ENCODE assay signal across 29 mouse cellular contexts in genomic region chr5:40877756-40878155, GRCm38 (mm10).
"Had no signal": no experiment of that assay in that cellular context is flagged by ENCODE, and none has a peak within 500 bp of the region (broad histone marks: within the 10 kb centered on the region; RNA-seq: fewer than 3 reads in every experiment).

No protein-coding gene starts in this region.

- H3K4me1 ChIP-seq: embryonic facial prominence, embryonic 10.5 days; embryonic facial prominence, embryonic 12.5 days; embryonic facial prominence, embryonic 13.5 days; embryonic facial prominence, embryonic 15.5 days; forebrain, embryonic 10.5 days; forebrain, embryonic 12.5 days; forebrain, embryonic 13.5 days; forebrain, embryonic 15.5 days had no signal

- DNase-seq: cerebellum, adult 2 months; cerebellum, adult 8-10 months; cerebellum, adult 9-10 months; cerebellum, adult 9-11 months; cerebellum, postnatal 10 days; cerebellum, postnatal 14 days; cerebellum, postnatal 25 days; cerebellum, postnatal 36 days; embryo, embryonic 11 days; forebrain, postnatal 0 days; gastrocnemius, adult 2 months; gastrocnemius, postnatal 10 days; gastrocnemius, postnatal 14 days; gastrocnemius, postnatal 25 days; gastrocnemius, postnatal 36 days; heart, adult 11 months; heart, adult 18-20 months; heart, adult 2 months had no signal

- H3K4me3 ChIP-seq: embryonic facial prominence, embryonic 10.5 days; embryonic facial prominence, embryonic 12.5 days; embryonic facial prominence, embryonic 13.5 days; embryonic facial prominence, embryonic 15.5 days; erythroblast, embryonic 14.5 days; forebrain, embryonic 10.5 days; forebrain, embryonic 12.5 days; forebrain, embryonic 13.5 days; forebrain, embryonic 15.5 days; gastrocnemius, adult 2 months; heart, adult 2 months had no signal

- H3K27me3 ChIP-seq: embryonic facial prominence, embryonic 12.5 days; embryonic facial prominence, embryonic 13.5 days; embryonic facial prominence, embryonic 15.5 days; forebrain, embryonic 12.5 days; forebrain, embryonic 13.5 days; forebrain, embryonic 15.5 days had no signal

- H3K4me2 ChIP-seq: embryonic facial prominence, embryonic 12.5 days; embryonic facial prominence, embryonic 13.5 days; embryonic facial prominence, embryonic 15.5 days; forebrain, embryonic 12.5 days; forebrain, embryonic 13.5 days; forebrain, embryonic 15.5 days had no signal

- H3K9me3 ChIP-seq: embryonic facial prominence, embryonic 10.5 days; embryonic facial prominence, embryonic 12.5 days; embryonic facial prominence, embryonic 13.5 days; embryonic facial prominence, embryonic 15.5 days; forebrain, embryonic 10.5 days; forebrain, embryonic 12.5 days; forebrain, embryonic 13.5 days; forebrain, embryonic 15.5 days had no signal

- H3K27ac ChIP-seq: embryonic facial prominence, embryonic 10.5 days; embryonic facial prominence, embryonic 12.5 days; embryonic facial prominence, embryonic 13.5 days; embryonic facial prominence, embryonic 15.5 days; forebrain, embryonic 10.5 days; forebrain, embryonic 12.5 days; forebrain, embryonic 13.5 days; forebrain, embryonic 15.5 days; gastrocnemius, adult 2 months; heart, adult 2 months had no signal

- ATAC-seq: forebrain, embryonic 13.5 days; forebrain, embryonic 14.5 days; forebrain, embryonic 15.5 days; forebrain, embryonic 16.5 days; forebrain, postnatal 0 days had no signal

- H3K36me3 ChIP-seq: embryonic facial prominence, embryonic 10.5 days; embryonic facial prominence, embryonic 12.5 days; embryonic facial prominence, embryonic 13.5 days; embryonic facial prominence, embryonic 15.5 days; forebrain, embryonic 10.5 days; forebrain, embryonic 12.5 days; forebrain, embryonic 15.5 days had no signal

- H3K9ac ChIP-seq: embryonic facial prominence, embryonic 12.5 days; embryonic facial prominence, embryonic 13.5 days; embryonic facial prominence, embryonic 15.5 days; forebrain, embryonic 12.5 days; forebrain, embryonic 13.5 days; forebrain, embryonic 15.5 days; forebrain, postnatal 0 days had no signal
